Mouse (Mus musculus) ZHBTc4 (cell line): ENCODE measurements at regions not wholly inside any gene's neighbourhood (a gene's known extent, or its start where the extent isn't known, plus 50 kb on each side); places are given as distances from the start of the nearest gene placed in this dataset.
"Not testable (repeated sequence)": the region's sequence is repeated elsewhere in the genome, so short reads cannot be mapped to it uniquely, and the experiment has no call there.

Experiments used
- DNase-seq: peaks from one replicate; pipeline ENCODE4 v3.0.0-alpha.2; 2011; ENCODE audit warnings: low read depth, low spot score

GRCm38 (mm10) chr7:39727935-39728557 is 210.5 kb downstream of the Zfp619 start:
- no peak for DNase-seq

- DNase-seq: peak; percentile 19
Observed at GRCm38 (mm10) chr7:39728930-39729329, 211.4 kb downstream of the Zfp619 start.

- DNase-seq: no peak
Observed at GRCm38 (mm10) chr7:39729723-39730122, 212.2 kb downstream of the Zfp619 start.

GRCm38 (mm10) chr7:39732790-39733189 is 215.2 kb downstream of the Zfp619 start:
- DNase-seq: no peak

GRCm38 (mm10) chr7:39748395-39748794 is 230.8 kb downstream of the Zfp619 start:
- not testable (repeated sequence) for DNase-seq

DNA sequence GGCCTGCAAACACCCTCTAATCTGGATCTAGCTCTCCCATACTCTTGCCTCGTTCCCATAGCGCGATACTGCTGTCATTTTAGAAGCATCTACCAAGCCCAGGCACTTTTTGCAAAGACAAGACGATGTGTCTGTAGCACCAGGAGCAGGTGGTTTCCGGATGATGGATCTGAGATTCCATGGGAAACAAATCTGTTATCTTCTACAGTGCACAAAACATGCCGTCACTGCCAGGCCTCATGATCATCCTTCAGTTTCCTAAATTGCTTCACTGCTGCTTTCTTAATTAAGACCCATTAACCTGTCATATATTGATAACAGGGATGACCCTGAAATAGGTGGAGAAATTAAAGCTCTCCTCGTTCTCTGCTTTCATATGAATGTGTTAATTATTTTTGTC is 232.9 kb downstream of the Zfp619 start:
- DNase-seq: no peak

DNA sequence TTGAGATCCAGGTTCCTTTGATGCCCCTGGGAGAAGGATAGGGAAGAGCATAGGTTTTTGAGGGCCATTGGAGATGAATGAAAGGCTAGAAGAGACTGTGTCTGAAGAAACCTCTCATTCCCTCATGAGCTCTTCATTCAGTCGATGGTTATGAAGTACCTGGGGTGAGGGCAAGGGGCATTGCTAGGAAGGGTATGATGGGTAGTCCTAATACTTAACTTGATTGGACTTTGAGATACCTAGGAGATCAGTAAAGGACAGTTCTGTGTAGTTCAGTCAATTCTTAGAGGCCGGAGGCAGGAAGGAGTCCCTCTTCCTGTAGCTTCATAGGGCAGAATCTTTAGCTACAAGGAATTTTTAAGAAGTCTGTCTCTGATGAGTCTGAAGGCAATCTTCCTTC is 246.8 kb downstream of the Zfp619 start:
- no peak for DNase-seq

GRCm38 (mm10) chr7:39765094-39765493 is 247.5 kb downstream of the Zfp619 start:
- DNase-seq: no peak

DNA sequence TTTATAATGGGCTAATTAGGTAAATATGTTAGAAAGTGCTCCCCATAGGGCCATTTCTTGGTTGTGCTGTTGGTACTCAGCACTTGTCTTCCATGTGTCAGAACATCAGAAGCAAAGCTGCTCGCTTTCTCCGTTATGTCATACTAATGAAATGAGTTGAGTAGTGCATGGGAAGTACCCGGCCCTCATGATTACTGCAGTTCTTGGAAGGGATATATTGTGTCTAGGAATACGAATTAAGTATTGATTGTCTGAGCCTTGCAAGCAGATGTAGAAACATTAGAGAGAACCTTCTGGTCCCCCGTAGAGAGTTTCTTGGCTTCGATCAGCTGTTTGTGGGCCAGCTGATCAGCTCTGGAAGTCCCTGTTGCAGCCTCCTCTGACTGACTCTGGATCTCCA is 255.7 kb downstream of the Zfp619 start:
- DNase-seq: no peak

DNA sequence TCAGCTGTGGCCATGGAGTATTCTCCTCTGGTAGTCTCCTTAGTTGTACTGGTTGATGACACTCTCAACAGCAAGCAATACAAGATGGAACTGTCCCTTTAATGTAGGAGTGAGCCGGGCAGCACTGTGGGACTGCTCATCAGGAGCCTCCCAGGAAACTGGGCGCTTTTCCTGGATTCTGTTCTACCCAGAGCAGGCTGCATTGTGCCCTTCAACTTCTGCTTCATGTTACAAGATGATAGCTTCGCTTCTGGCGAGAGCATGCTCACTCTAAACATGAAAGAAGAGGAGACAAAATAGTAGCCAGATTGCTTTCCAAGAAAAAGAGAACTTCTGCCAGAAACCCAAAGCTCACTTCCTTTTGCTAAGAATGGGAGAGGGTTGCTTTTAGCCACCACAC is 271.8 kb downstream of the Zfp619 start:
- DNase-seq: no peak

GRCm38 (mm10) chr7:39789880-39790279 is 272.3 kb downstream of the Zfp619 start:
- no peak for DNase-seq

- DNase-seq: no peak
Observed at GRCm38 (mm10) chr7:39794751-39795150, 277.2 kb downstream of the Zfp619 start.

DNA sequence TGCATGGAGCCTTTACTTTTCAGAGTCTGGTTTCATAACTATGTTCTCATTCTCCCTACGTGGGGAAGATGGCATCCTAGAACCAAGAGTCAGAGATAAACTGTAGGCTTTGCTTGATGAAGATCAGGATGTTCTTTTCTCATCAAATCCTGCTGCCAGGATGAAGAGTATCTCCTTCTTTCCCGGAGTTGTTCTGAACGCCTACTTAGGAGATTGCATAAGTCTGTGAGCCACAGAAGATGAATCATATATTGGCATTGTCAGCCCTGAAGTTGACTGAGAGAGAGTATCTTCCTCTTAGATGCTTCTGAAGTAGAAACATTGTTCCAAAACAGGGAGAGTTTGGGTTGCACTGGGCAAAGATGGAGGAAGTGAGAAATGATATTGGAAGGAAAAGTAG is 286.7 kb downstream of the Zfp619 start:
- no peak for DNase-seq

- DNase-seq: no peak
Observed at GRCm38 (mm10) chr7:39818036-39818435, 300.5 kb downstream of the Zfp619 start.

GRCm38 (mm10) chr7:39822550-39823178 is 305.1 kb downstream of the Zfp619 start:
- DNase-seq: no peak

- no peak for DNase-seq
Observed at GRCm38 (mm10) chr7:39828378-39828777, 310.8 kb downstream of the Zfp619 start.

GRCm38 (mm10) chr7:39830831-39831230 is 313.3 kb downstream of the Zfp619 start:
- DNase-seq: no peak

DNA sequence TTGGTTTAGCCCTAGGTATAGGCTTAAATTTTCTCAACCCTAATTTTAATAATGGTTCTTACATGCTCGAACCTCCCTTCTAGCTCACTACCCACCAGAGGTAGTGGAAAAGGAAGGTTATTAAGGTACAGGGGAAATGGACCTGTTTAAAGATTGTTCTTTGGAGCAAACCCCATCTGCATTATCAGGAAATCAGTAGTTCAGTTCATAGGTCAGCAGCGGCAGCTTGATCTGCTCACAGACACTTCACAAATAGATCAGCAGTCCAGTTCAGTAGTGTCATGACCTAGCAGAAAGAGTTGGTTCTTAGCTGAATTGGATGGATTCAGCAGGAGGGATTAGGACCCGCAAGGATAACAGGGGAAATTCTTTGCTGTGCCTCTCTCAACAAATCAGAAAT is 324.4 kb downstream of the Zfp619 start:
- no peak for DNase-seq

DNA sequence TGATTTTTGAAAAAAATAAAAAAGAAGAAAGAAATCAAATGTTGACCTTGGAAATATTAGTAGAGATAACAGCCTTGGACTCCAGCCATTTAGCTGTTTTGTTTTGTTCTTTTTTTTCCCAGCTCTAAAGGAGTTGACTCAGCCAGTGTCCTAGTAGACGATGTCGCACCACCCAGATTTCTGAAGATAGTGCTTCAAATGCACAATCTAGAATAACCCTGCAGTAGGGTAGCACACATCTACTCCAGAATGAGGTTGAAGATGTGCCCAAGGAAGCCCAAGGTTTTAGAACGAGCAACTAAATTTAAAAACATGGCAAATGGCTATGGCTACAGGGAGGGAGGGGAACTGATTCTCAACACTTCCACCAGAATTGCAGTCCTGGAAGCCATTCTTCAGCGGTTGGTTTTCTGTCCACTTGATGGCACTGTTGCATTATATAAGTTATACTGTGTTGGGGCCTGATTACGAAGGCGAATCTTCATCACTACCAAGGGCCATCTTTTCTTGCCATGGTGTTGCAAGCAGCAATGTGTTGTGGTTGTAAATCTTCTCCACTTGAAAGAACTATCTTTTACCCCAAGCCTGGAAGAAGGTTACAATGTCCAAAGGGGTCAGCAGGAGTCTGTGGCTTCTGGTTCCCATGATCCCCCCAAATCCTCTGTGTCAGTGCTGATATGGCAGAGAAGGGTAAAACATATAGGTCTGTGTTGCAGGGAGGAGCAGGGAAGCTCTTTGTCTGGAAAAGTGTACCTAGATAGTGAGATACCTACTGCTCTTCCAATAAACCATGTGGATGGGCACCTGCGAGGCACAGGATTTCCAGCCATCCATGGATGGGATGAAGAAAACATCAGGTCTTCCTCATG is 330.6 kb downstream of the Zfp619 start:
- peak; percentile 34 for DNase-seq

DNA sequence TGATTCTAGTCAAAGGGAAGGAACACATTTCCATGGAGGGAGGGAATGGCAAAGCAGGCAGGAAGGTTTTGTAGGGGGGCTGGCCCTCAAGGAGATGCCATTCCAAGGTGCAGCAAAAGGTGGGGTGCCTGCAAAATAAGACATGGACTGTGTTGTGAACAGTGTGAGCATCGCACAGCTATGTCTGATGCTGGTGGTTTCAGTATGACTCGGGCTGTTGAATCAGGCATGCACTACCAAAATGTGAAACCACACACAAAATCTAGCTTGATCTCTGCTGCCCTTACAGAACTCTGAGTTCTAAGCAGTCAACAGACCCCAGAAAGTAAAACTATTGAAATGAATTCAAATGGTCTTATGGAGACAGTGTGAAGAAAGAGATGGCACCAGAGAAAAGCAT is 339.7 kb downstream of the Zfp619 start:
- no peak for DNase-seq

GRCm38 (mm10) chr7:39862835-39863234 is 345.3 kb downstream of the Zfp619 start:
- DNase-seq: no peak

GRCm38 (mm10) chr7:39864130-39864529 is 346.6 kb downstream of the Zfp619 start:
- no peak for DNase-seq

DNA sequence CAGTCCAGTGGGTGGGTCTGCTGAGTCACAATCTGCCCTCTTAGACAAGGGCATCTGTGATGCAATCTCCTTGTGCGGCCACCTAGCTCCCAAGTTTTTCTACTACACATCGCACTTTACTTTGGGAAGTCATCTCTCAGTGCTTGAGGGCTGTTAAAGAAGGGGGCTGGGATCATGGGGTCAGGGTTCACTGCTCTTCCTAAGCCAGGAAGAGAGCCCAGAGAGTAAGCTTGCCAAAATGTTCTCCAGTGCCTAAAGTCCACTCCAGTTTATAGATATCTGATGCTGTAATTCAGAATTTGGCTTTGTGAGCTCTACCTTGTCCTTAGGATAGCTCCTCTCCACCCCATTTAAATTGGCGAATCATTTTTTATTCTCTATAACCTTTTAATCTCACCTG is 347.2 kb downstream of the Zfp619 start:
- DNase-seq: no peak
